ENCODE assay signal across 8 mouse cellular contexts in genomic region chr14:47188475-47188847, GRCm38 (mm10). TPM values are rescaled to one million over a fixed set of nuclear protein-coding genes. Genes with fewer than 3 reads are reported as not detected.
DNase-seq lines count a peak whose midpoint lies in the region; TF ChIP-seq lines count a peak whose summit lies in the region.

No protein-coding gene starts in this region.

- no peaks in the 10 kb centered on the region for H3K4me1 ChIP-seq in cortical plate, adult 2 months (ENCODE audit: control insufficient read depth, insufficient read depth, low read length)

- H3K4me3 ChIP-seq in layer of hippocampus, adult 2 months, result peak overlapping the region; percentile 82
- H3K4me3 ChIP-seq in cortical plate, adult 2 months (ENCODE audit: insufficient read depth, low read length), result peak overlapping the region; percentile 43
- peak overlapping the region; percentile 51 for H3K4me3 ChIP-seq in myocyte

- TF ChIP-seq POLR2A in cortical plate, adult 2 months (IDR thresholded peaks at IDR 0.05; ENCODE audit: extremely low read depth, insufficient read depth, low read length), result no peak
- no peak for TF ChIP-seq POLR2A in myocyte (IDR thresholded peaks at IDR 0.05; ENCODE audit: insufficient read length, low read depth)

- TF ChIP-seq CTCF in layer of hippocampus, adult 2 months (conservative IDR thresholded peaks at IDR 0.05), result no peak
- TF ChIP-seq CTCF in cortical plate, adult 2 months (IDR thresholded peaks at IDR 0.05; ENCODE audit: extremely low read depth, insufficient read depth, low read length), result no peak

- no peaks in the 10 kb centered on the region for H3K36me3 ChIP-seq in myocyte (ENCODE audit: control insufficient read depth, insufficient read depth)

- peak overlapping the region; percentile 78 for H3K27ac ChIP-seq in layer of hippocampus, adult 2 months
- H3K27ac ChIP-seq in cortical plate, adult 2 months (ENCODE audit: insufficient read depth, low read length), result no peak overlapping the region

- no peak for DNase-seq in layer of hippocampus, adult 2 months (ENCODE audit: low spot score in 2 of 2)
- DNase-seq in layer of hippocampus, postnatal 25 days (ENCODE audit: extremely low spot score in 1 of 2, low spot score in 1 of 2), result no peak
- DNase-seq in induced T-regulatory cell, adult 2 months (ENCODE audit: low read depth), result peak; percentile 54
- no peak for DNase-seq in adrenal gland, adult 2 months
- DNase-seq in urinary bladder, postnatal 10 days (ENCODE audit: low spot score), result no peak
- DNase-seq in right cerebral cortex, postnatal 36 days (ENCODE audit: low spot score in 2 of 2), result no peak

- H3K4me2 ChIP-seq in myocyte (ENCODE audit: low read depth), result peak overlapping the region; percentile 64

- H3K27me3 ChIP-seq in myocyte (ENCODE audit: control insufficient read depth, insufficient read depth, insufficient read length), result no peaks in the 10 kb centered on the region

- peak overlapping the region; percentile 38 for H3ac ChIP-seq in myocyte (ENCODE audit: control insufficient read depth, insufficient read length)

- H3K79me2 ChIP-seq in myocyte (ENCODE audit: control insufficient read depth, insufficient read depth), result peaks cover 5% of the 10 kb centered on the region

TF ChIP-seq in myocyte, 11 proteins besides CTCF, POLR2A, EP300 and RAD21:
- no peak for TF ChIP-seq SRF (IDR thresholded peaks at IDR 0.05; ENCODE audit: control insufficient read depth, insufficient read length, low read depth)
- no peak for TF ChIP-seq MYOD1 (IDR thresholded peaks at IDR 0.05; ENCODE audit: control insufficient read depth in 1 of 3, insufficient read length in 2 of 3, low read depth in 2 of 3)
- no peak for TF ChIP-seq MAX (IDR thresholded peaks at IDR 0.05; ENCODE audit: low read depth)
- TF ChIP-seq TCF12 (IDR thresholded peaks at IDR 0.05; ENCODE audit: insufficient read depth, poor library complexity, severe bottlenecking), result no peak
- no peak for TF ChIP-seq POLR2AphosphoS2 (IDR thresholded peaks at IDR 0.05; ENCODE audit: insufficient read length, low read depth)
- no peak for TF ChIP-seq MYOG (IDR thresholded peaks at IDR 0.05; ENCODE audit: control insufficient read depth in 1 of 3, insufficient read depth in 1 of 3, insufficient read length in 2 of 3, low read depth in 2 of 3)
- TF ChIP-seq USF1 (IDR thresholded peaks at IDR 0.05; ENCODE audit: low read depth), result no peak
- no peak for TF ChIP-seq CEBPB (IDR thresholded peaks at IDR 0.05; ENCODE audit: insufficient read depth, poor library complexity, severe bottlenecking)
- TF ChIP-seq REST (IDR thresholded peaks at IDR 0.05; ENCODE audit: insufficient read depth, insufficient read length), result no peak
- no peak for TF ChIP-seq TCF3 (IDR thresholded peaks at IDR 0.05; ENCODE audit: insufficient read length, low read depth)
- TF ChIP-seq E2F4 (IDR thresholded peaks at IDR 0.05; ENCODE audit: insufficient read depth), result no peak

RNA-seq across cellular contexts. Expression of gene Gch1, which starts 0.8 kb away (rescaled TPM):
- 1 to 10 TPM; 1.1 to 1.9 TPM for total RNA-seq in layer of hippocampus, adult 2 months (2021)
- total RNA-seq in layer of hippocampus, postnatal 25 days (2021), result 1 to 10 TPM; 1.5 to 1.8 TPM
- polyA plus RNA-seq in cortical plate, adult 2 months (2012; rRNA removed), result 1.6 TPM in 2 replicates
- 15.0 TPM for polyA plus RNA-seq in myocyte (2012; fragmentation: generic; extraction: Trizol)
- 10 to 100 TPM; 77.0 to 85.2 TPM for total RNA-seq in adrenal gland, adult 2 months (2021)
- polyA plus RNA-seq in adrenal gland, adult 2 months (2012; rRNA removed), result 72.9 and 82.2 TPM in 2 replicates

Comparison
In these comparisons a context has a peak if more than half of its experiments do, and no peak if none do; other contexts are left out.
1. RNA of gene Gch1, which starts 0.8 kb away (total RNA-seq): 77.0 to 85.2 TPM in adrenal gland, adult 2 months; 1.1 to 1.9 TPM in layer of hippocampus, adult 2 months and 1.5 to 1.8 TPM in layer of hippocampus, postnatal 25 days; every median in the first group is over 10 times any median in the second.
2. Peak in every context shown above with its lines, with median percentiles within 50 percentile points of each other: H3K4me3 ChIP-seq.